Mouse (Mus musculus) lung, adult 2 months (tissue): ENCODE measurements around the gene Cyp39a1.

ENCODE experiments used
- CTCF ChIP-seq: fragments of 200-500 bp; IDR thresholded peaks from 2 replicates; pipeline ENCODE4 v1.5.1; 2011; ENCODE audit warnings: mild to moderate bottlenecking, low read length, control low read depth; ENCODE audit not compliant: insufficient read depth
- POLR2A ChIP-seq: fragments of 200-500 bp; IDR thresholded peaks from 2 replicates; pipeline ENCODE4 v1.6.1; 2011; ENCODE audit warnings: low read depth, mild to moderate bottlenecking, control low read depth, low read length, borderline replicate concordance; ENCODE audit errors: extremely low read depth

DNA sequence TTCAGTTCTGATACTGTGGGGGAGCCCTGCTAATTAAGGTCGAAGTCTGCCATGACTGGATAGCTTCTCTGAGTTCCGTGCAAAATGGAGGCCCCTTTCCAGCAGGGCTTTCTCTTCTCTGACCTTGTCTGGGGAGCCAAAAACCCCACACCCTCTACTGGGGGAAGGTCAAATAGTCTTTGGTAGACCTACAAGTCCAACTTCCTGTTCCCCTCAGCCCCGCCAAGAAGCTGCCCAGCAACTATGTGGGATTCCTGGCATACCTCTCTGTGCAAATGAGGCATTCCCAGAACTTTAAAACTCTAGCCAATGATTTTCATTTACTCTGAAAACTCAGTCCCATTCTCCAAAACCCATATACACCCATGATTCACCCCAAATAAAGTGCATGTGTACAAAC lies 52.2 kb downstream of the Cyp39a1 start:
- TF ChIP-seq CTCF (no peak), POLR2A (no peak)
